Mouse (Mus musculus) cerebellum, adult 2 months (tissue): Measurements from ENCODE around the gene Hlx.

Experiments used
- CTCF ChIP-seq: fragments of 200-500 bp; IDR thresholded peaks from 2 replicates; pipeline ENCODE4 v1.5.1; 2011; ENCODE audit warnings: low read depth, mild to moderate bottlenecking, control low read depth, low read length, moderate library complexity, borderline replicate concordance; ENCODE audit not compliant: insufficient read depth
- POLR2A ChIP-seq: fragments of 200-500 bp; IDR thresholded peaks from 2 replicates; pipeline ENCODE4 v1.6.1; 2011; ENCODE audit warnings: low read length, control low read depth, borderline replicate concordance; ENCODE audit not compliant: insufficient read depth

GRCm38 (mm10) chr1:184732556-184733049 is at the start of gene Hlx:
- TF ChIP-seq POLR2A (no peak), CTCF (no peak)
